Mouse (Mus musculus): ENCODE data around the gene Cryl1. TPM values are rescaled to one million over a fixed set of nuclear protein-coding genes. Genes with fewer than 3 reads are reported as not detected.

The Cryl1 gene
- total RNA-seq (2021) = 1 to 10 TPM; 5.1 to 8.3 TPM
- long read RNA-seq, experiment 1, transcript Cryl1-201 (8 exons, 1,497 nt) = major isoform, 7 of 8 reads
- long read RNA-seq, experiment 1, partial matches to known transcripts = 1 of 8 reads
- long read RNA-seq, experiment 1, other reads (novel, unspliced or antisense) = 0 of 8 reads
- long read RNA-seq, experiment 2, partial matches to known transcripts = 0 of 1 reads
- long read RNA-seq, experiment 2, other reads (novel, unspliced or antisense) = 0 of 1 reads

GRCm38 (mm10) chr14:57398065-57398757 lies at the start of gene Cryl1:
Cryl1 (minus strand) TSS chr14:57398529.
- peak; percentile 98 for DNase-seq

GRCm38 (mm10) chr14:57430451-57430850 lies 32.1 kb upstream of the Cryl1 start:
- DNase-seq = no peak

GRCm38 (mm10) chr14:57424212-57424561 lies 25.9 kb upstream of the Cryl1 start:
- no peak for DNase-seq

GRCm38 (mm10) chr14:57423432-57424211 lies 25.3 kb upstream of the Cryl1 start, which contains the start of gene Ift88:
Ift88 (plus strand) TSS chr14:57424062.
- DNase-seq = peak; percentile 95

GRCm38 (mm10) chr14:57417187-57417586 lies 18.9 kb upstream of the Cryl1 start:
- no peak for DNase-seq

- DNase-seq = no peak
Measured at GRCm38 (mm10) chr14:57412166-57412565, 13.8 kb upstream of the Cryl1 start.

GRCm38 (mm10) chr14:57409106-57409505 lies 10.8 kb upstream of the Cryl1 start:
- peak in 1 of 2 experiments; percentile 16 for DNase-seq

- no peak for DNase-seq
Measured at GRCm38 (mm10) chr14:57408100-57408499, 9.8 kb upstream of the Cryl1 start.

GRCm38 (mm10) chr14:57407039-57407987 lies 9.0 kb upstream of the Cryl1 start:
- peak; percentile 29 to 61 for DNase-seq

- no peak for DNase-seq
Measured at GRCm38 (mm10) chr14:57402815-57403214, 4.5 kb upstream of the Cryl1 start.

GRCm38 (mm10) chr14:57398813-57399427 lies 591 bp upstream of the Cryl1 start:
- DNase-seq = peak in 1 of 2 experiments; percentile 51

GRCm38 (mm10) chr14:57397221-57397620 lies 1.1 kb downstream of the Cryl1 start:
- DNase-seq = no peak

- no peak for DNase-seq
Measured at GRCm38 (mm10) chr14:57395470-57395869, 2.9 kb downstream of the Cryl1 start.

GRCm38 (mm10) chr14:57392278-57392677 lies 6.1 kb downstream of the Cryl1 start:
- no peak for DNase-seq

- DNase-seq = no peak
Measured at GRCm38 (mm10) chr14:57391621-57392020, 6.7 kb downstream of the Cryl1 start.

- peak; percentile 30 to 54 for DNase-seq
Measured at GRCm38 (mm10) chr14:57386758-57387561, 11.4 kb downstream of the Cryl1 start.

GRCm38 (mm10) chr14:57385667-57386066 lies 12.7 kb downstream of the Cryl1 start:
- DNase-seq = no peak

- no peak for DNase-seq
Measured at GRCm38 (mm10) chr14:57377531-57377930, 20.8 kb downstream of the Cryl1 start.

GRCm38 (mm10) chr14:57376956-57377355 lies 21.4 kb downstream of the Cryl1 start:
- DNase-seq = no peak

- DNase-seq = no peak
Measured at GRCm38 (mm10) chr14:57376016-57376415, 22.3 kb downstream of the Cryl1 start.

Data from heart, adult 18-20 months (tissue).